Mouse (Mus musculus) forebrain, embryonic 10.5 days (tissue): Measurements from ENCODE around the gene Gprc5c. TPM values are rescaled to one million over a fixed set of nuclear protein-coding genes. Genes with fewer than 3 reads are reported as not detected.

Experiments
- DNase-seq: peaks from one replicate; pipeline ENCODE4 v3.0.0-alpha.2; 2017; ENCODE audit warnings: low spot score; ENCODE audit errors: extremely low spot score
- H3K27ac ChIP-seq: fragments of 300-500 bp; sonication (generic); 2 replicates; pipeline ENCODE4 v1.5.1; 2016; ENCODE audit warnings: mild to moderate bottlenecking
- H3K27me3 ChIP-seq: fragments of 300-500 bp; sonication (generic); 2 replicates; pipeline ENCODE4 v1.6.1; 2016; ENCODE audit warnings: mild to moderate bottlenecking; ENCODE audit not compliant: poor library complexity, severe bottlenecking
- H3K36me3 ChIP-seq: fragments of 300-500 bp; sonication (generic); replicated peaks from 2 replicates; pipeline ENCODE4 v1.6.1; 2016; ENCODE audit warnings: mild to moderate bottlenecking, moderate library complexity
- H3K4me1 ChIP-seq: fragments of 300-500 bp; sonication (generic); 2 replicates; pipeline ENCODE4 v1.6.1; 2016
- H3K4me3 ChIP-seq: fragments of 300-500 bp; sonication (generic); 2 replicates; pipeline ENCODE4 v1.5.1; 2016; ENCODE audit warnings: mild to moderate bottlenecking, moderate library complexity
- H3K9me3 ChIP-seq: fragments of 300-500 bp; sonication (generic); 2 replicates; pipeline ENCODE4 v1.6.1; 2016; ENCODE audit warnings: mild to moderate bottlenecking, moderate library complexity
- WGBS: fragments of 180-500 bp; shearing (Covaris S2); methylation state at CpG from one replicate; pipeline ENCODE4 v1.1.7; 2016; 5-methylcytosine and 5-hydroxymethylcytosine counted together
- polyA plus RNA-seq: library from polyadenylated mRNA; unstranded; fragments of >200 nt; fragmentation: Nextera tagmentation; extraction: Ambion mirVana; gene quantifications from 2 replicates; pipeline ENCODE4 v1.2.1, GENCODE M21; 2016

The Gprc5c gene
- polyA plus RNA-seq, 1 experiment from 2014 or later = 32.3 TPM

GRCm38 (mm10) chr11:114876621-114877020 lies 25.7 kb downstream of the Gprc5c start:
- WGBS = 43% methylated on average over 2 of the region's 2 CpGs
- H3K27me3 ChIP-seq = no peaks in the 10 kb centered on the region; the same call in 1 of the 2 replicates
- peaks cover 4% of the 10 kb centered on the region; the same call in 1 of the 2 replicates for H3K36me3 ChIP-seq
- H3K27ac ChIP-seq = no peak overlapping the region
- DNase-seq = no peak
- H3K4me3 ChIP-seq = no peak overlapping the region
- no peaks in the 10 kb centered on the region for H3K9me3 ChIP-seq
- H3K4me1 ChIP-seq = peaks cover 56% of the 10 kb centered on the region

GRCm38 (mm10) chr11:114877145-114877544 lies 26.2 kb downstream of the Gprc5c start:
- Histone ChIP-seq H3K36me3 (no peaks in the 10 kb centered on the region), H3K4me3 (no peak overlapping the region), H3K4me1 (peaks cover 56% of the 10 kb centered on the region), H3K27ac (no peak overlapping the region), H3K9me3 (no peaks in the 10 kb centered on the region), H3K27me3 (no peaks in the 10 kb centered on the region; the same call in 1 of the 2 replicates)
- 69% methylated on average over 3 of the region's 3 CpGs for WGBS
- DNase-seq = peak; percentile 31

- no peak for DNase-seq
- Histone ChIP-seq H3K4me1 (peaks cover 31% of the 10 kb centered on the region), H3K27me3 (no peaks in the 10 kb centered on the region), H3K36me3 (no peaks in the 10 kb centered on the region), H3K27ac (no peak overlapping the region), H3K4me3 (no peak overlapping the region), H3K9me3 (no peaks in the 10 kb centered on the region)
- 90% methylated on average over 2 of the region's 2 CpGs for WGBS
Measured at GRCm38 (mm10) chr11:114879666-114880065, 28.7 kb downstream of the Gprc5c start.

GRCm38 (mm10) chr11:114880185-114880584 lies 29.2 kb downstream of the Gprc5c start:
- no peak for DNase-seq
- Histone ChIP-seq H3K9me3 (no peaks in the 10 kb centered on the region), H3K27ac (no peak overlapping the region), H3K4me3 (no peak overlapping the region), H3K36me3 (no peaks in the 10 kb centered on the region), H3K27me3 (no peaks in the 10 kb centered on the region), H3K4me1 (peaks cover 26% of the 10 kb centered on the region)

- Histone ChIP-seq H3K36me3 (no peaks in the 10 kb centered on the region), H3K4me3 (no peak overlapping the region), H3K4me1 (peaks cover 22% of the 10 kb centered on the region), H3K9me3 (no peaks in the 10 kb centered on the region), H3K27ac (no peak overlapping the region), H3K27me3 (no peaks in the 10 kb centered on the region)
- 0% methylated on average over 1 of the region's 1 CpGs for WGBS
- no peak for DNase-seq
Measured at GRCm38 (mm10) chr11:114880589-114880988, 29.6 kb downstream of the Gprc5c start.

GRCm38 (mm10) chr11:114883251-114883789 lies 32.4 kb downstream of the Gprc5c start:
- 90% methylated on average over 4 of the region's 4 CpGs for WGBS
- Histone ChIP-seq H3K9me3 (no peaks in the 10 kb centered on the region), H3K4me3 (no peak overlapping the region), H3K4me1 (no peaks in the 10 kb centered on the region), H3K27ac (no peak overlapping the region), H3K27me3 (no peaks in the 10 kb centered on the region), H3K36me3 (no peaks in the 10 kb centered on the region)
- no peak for DNase-seq

GRCm38 (mm10) chr11:114884380-114885100 lies 33.6 kb downstream of the Gprc5c start:
- no peaks in the 10 kb centered on the region for H3K9me3 ChIP-seq
- H3K4me3 ChIP-seq = no peak overlapping the region
- 93% methylated on average over 4 of the region's 4 CpGs for WGBS
- H3K27me3 ChIP-seq = no peaks in the 10 kb centered on the region
- no peak overlapping the region for H3K27ac ChIP-seq
- no peaks in the 10 kb centered on the region for H3K4me1 ChIP-seq
- DNase-seq = no peak
- H3K36me3 ChIP-seq = no peaks in the 10 kb centered on the region

GRCm38 (mm10) chr11:114889991-114890518 lies 39.1 kb downstream of the Gprc5c start, which contains the start of gene Cd300a:
Cd300a (plus strand) TSS chr11:114890041.
- Histone ChIP-seq H3K4me3 (no peak within 1 kb of the TSS), H3K27me3 (no peaks in the 10 kb centered on the region), H3K27ac (0 out of 2 replicates have a peak within 1 kb of the TSS, but pooled peaks have one; percentile 2), H3K4me1 (peaks cover 8% of the 10 kb centered on the region; the same call in 1 of the 2 replicates), H3K36me3 (no peaks in the 10 kb centered on the region), H3K9me3 (no peaks in the 10 kb centered on the region)
- no peak for DNase-seq
- WGBS = 75% methylated on average over 18 of the region's 18 CpGs

- DNase-seq = no peak
- Histone ChIP-seq H3K27ac (no peak overlapping the region), H3K4me3 (no peak overlapping the region), H3K4me1 (peaks cover 8% of the 10 kb centered on the region; the same call in 1 of the 2 replicates), H3K27me3 (no peaks in the 10 kb centered on the region), H3K9me3 (no peaks in the 10 kb centered on the region), H3K36me3 (no peaks in the 10 kb centered on the region)
- WGBS = 68% methylated on average over 5 of the region's 5 CpGs
Measured at GRCm38 (mm10) chr11:114890542-114890941, 39.6 kb downstream of the Gprc5c start.

GRCm38 (mm10) chr11:114896085-114896484 lies 45.1 kb downstream of the Gprc5c start:
- Histone ChIP-seq H3K27ac (no peak overlapping the region), H3K36me3 (no peaks in the 10 kb centered on the region), H3K27me3 (no peaks in the 10 kb centered on the region), H3K9me3 (no peaks in the 10 kb centered on the region), H3K4me1 (no peaks in the 10 kb centered on the region), H3K4me3 (no peak overlapping the region)
- no peak for DNase-seq
- WGBS = 94% methylated on average over 3 of the region's 3 CpGs

- H3K27ac ChIP-seq = no peak overlapping the region
- no peaks in the 10 kb centered on the region for H3K4me1 ChIP-seq
- no peaks in the 10 kb centered on the region for H3K36me3 ChIP-seq
- H3K4me3 ChIP-seq = no peak overlapping the region
- no peaks in the 10 kb centered on the region for H3K9me3 ChIP-seq
- H3K27me3 ChIP-seq = no peaks in the 10 kb centered on the region
- no peak for DNase-seq
- 46% methylated on average over 1 of the region's 1 CpGs for WGBS
Measured at GRCm38 (mm10) chr11:114898026-114898425, 47.1 kb downstream of the Gprc5c start.

GRCm38 (mm10) chr11:114903224-114903623 lies 52.3 kb downstream of the Gprc5c start:
- no peak for DNase-seq
- Histone ChIP-seq H3K4me3 (no peak overlapping the region), H3K4me1 (no peaks in the 10 kb centered on the region), H3K9me3 (no peaks in the 10 kb centered on the region), H3K27ac (no peak overlapping the region), H3K27me3 (no peaks in the 10 kb centered on the region), H3K36me3 (no peaks in the 10 kb centered on the region)
- WGBS = 86% methylated on average over 4 of the region's 4 CpGs

- Histone ChIP-seq H3K27ac (no peak overlapping the region), H3K9me3 (no peaks in the 10 kb centered on the region), H3K4me3 (no peak overlapping the region), H3K36me3 (no peaks in the 10 kb centered on the region), H3K27me3 (no peaks in the 10 kb centered on the region), H3K4me1 (no peaks in the 10 kb centered on the region)
- no peak for DNase-seq
- WGBS = 80% methylated on average over 4 of the region's 4 CpGs
Measured at GRCm38 (mm10) chr11:114907567-114907966, 56.6 kb downstream of the Gprc5c start.
